Mouse (Mus musculus): ENCODE data around the gene Hoxa6. TPM values are rescaled to one million over a fixed set of nuclear protein-coding genes. Genes with fewer than 3 reads are reported as not detected.

Hoxa6 gene
- polyA plus RNA-seq, 1 experiment from 2014 or later, result 2.9 TPM

DNA sequence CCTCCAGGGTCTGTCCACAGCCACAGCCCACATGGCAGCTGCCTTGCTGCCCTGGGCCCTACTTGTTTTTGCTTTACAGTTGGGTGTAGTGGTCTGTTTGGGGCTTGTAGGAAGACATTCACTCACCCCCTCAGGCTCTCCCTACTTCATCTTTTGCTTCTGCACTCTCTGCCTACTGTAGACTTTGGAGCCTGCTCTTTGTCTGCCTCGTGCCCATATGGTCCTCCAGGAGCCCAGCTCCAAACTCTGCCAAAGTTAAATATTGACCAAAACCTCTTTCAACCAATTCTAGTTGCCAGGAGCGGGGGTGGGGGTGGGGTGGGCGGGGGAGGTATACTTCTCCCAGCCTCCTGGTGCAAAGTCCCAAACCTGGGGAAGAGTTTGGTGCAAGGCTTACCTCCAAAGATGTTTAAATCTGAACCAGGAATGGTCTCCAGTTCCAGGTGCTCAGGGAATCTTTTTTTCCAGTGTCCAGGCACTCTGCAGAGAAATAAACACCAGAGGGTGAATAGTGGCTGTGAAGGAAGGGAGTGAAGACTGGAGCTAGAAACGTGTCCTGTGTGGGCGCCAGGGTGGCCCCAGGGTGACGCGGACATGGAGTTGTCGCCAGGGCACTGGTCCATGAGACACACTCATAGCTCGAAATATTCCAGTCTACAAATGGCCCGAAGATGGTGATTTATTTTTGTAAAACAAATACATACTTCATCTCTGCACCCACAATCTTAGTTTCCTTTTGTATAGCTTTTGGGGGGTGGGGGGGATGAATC, 25.0 kb downstream of the Hoxa6 start:
- ATAC-seq (ENCODE audit: low FRiP score, low TSS enrichment), result peak; percentile 72
- peak overlapping the region; percentile 55 for H3K9ac ChIP-seq (replicated peaks; ENCODE audit: low read length)

DNA sequence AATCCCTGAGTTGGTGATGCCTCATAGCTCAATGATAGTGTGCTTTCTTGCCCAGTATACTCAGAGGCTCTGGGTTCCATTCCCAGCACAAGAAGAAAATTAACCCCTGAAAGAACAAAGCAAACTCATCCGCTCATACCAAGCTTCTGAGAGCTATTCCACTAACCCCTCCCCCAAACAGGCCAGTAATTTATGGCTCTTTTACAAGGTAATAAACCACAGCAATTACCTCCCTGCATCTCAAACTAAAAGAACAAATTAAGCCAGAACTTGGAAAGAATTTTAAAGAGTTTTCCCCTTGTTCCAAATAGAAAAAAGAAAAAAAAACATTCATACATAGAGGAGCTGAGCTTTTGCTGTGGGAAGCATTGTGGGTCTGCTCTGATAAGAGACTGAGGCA, 25.7 kb downstream of the Hoxa6 start:
- H3K4me3 ChIP-seq (ENCODE audit: low read length), result no peak overlapping the region
- H3K4me1 ChIP-seq (ENCODE audit: insufficient read depth, low read length), result peaks cover 99% of the 10 kb centered on the region
- peak overlapping the region; percentile 55 for H3K9ac ChIP-seq (replicated peaks; ENCODE audit: low read length)
- 21% methylated on average over 1 of the region's 1 CpGs for WGBS
- peak overlapping the region; percentile 97 for H3K27ac ChIP-seq (ENCODE audit: low read length)
- ATAC-seq (ENCODE audit: low FRiP score, low TSS enrichment), result no peak
- H3K27me3 ChIP-seq (ENCODE audit: insufficient read depth, low read length), result no peaks in the 10 kb centered on the region
- H3K9me3 ChIP-seq (ENCODE audit: low read length), result no peaks in the 10 kb centered on the region
- no peaks in the 10 kb centered on the region; the same call in 1 of the 2 replicates for H3K36me3 ChIP-seq (ENCODE audit: insufficient read depth, low read length)
- H3K4me2 ChIP-seq (replicated peaks; ENCODE audit: low read depth, low read length), result peak overlapping the region; percentile 32

More for the DNA sequence above, 25.0 kb downstream of the Hoxa6 start:
- peak overlapping the region; percentile 97 for H3K27ac ChIP-seq (ENCODE audit: low read length)
- no peaks in the 10 kb centered on the region; the same call in 1 of the 2 replicates for H3K36me3 ChIP-seq (ENCODE audit: insufficient read depth, low read length)
- no peaks in the 10 kb centered on the region for H3K9me3 ChIP-seq (ENCODE audit: low read length)
- no peaks in the 10 kb centered on the region for H3K27me3 ChIP-seq (ENCODE audit: insufficient read depth, low read length)
- no peak overlapping the region for H3K4me3 ChIP-seq (ENCODE audit: low read length)
- WGBS, result 19% methylated on average over 10 of the region's 10 CpGs
- peaks cover 99% of the 10 kb centered on the region for H3K4me1 ChIP-seq (ENCODE audit: insufficient read depth, low read length)
- peak overlapping the region; percentile 44 for H3K4me2 ChIP-seq (replicated peaks; ENCODE audit: low read depth, low read length)

GRCm38 (mm10) chr6:52182030-52182429, 26.5 kb downstream of the Hoxa6 start:
- Histone ChIP-seq H3K4me2 (replicated peaks; ENCODE audit: low read depth, low read length) (no peak overlapping the region), H3K36me3 (ENCODE audit: insufficient read depth, low read length) (no peaks in the 10 kb centered on the region; the same call in 1 of the 2 replicates), H3K4me3 (ENCODE audit: low read length) (no peak overlapping the region), H3K9me3 (ENCODE audit: low read length) (no peaks in the 10 kb centered on the region), H3K27me3 (ENCODE audit: insufficient read depth, low read length) (no peaks in the 10 kb centered on the region), H3K4me1 (ENCODE audit: insufficient read depth, low read length) (peaks cover 93% of the 10 kb centered on the region), H3K27ac (ENCODE audit: low read length) (peak overlapping the region; percentile 61), H3K9ac (replicated peaks; ENCODE audit: low read length) (no peak overlapping the region)
- ATAC-seq (ENCODE audit: low FRiP score, low TSS enrichment), result no peak
- WGBS, result 49% methylated on average over 2 of the region's 2 CpGs

DNA sequence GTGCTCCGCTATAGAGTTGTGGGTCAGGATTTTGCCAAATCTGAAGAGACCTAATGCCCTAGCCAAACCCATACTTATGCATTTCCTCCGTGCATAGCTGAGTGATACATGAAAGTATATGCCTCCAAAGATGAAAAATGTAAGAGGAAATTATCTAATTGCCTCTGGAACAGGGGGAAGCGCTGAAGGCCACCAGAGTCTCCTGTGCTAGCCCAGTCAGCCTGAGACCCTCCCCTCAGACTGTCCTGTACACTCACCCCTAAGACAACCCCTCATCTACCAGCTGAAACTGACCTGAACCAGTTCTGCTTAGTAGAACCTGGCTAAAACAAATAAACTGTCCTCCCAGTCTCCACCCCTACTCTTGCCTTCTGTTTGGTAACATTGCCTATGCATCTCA, 27.8 kb downstream of the Hoxa6 start:
- Histone ChIP-seq H3K9me3 (ENCODE audit: low read length) (no peaks in the 10 kb centered on the region), H3K4me3 (ENCODE audit: low read length) (peak overlapping the region; percentile 63), H3K27me3 (ENCODE audit: insufficient read depth, low read length) (no peaks in the 10 kb centered on the region), H3K9ac (replicated peaks; ENCODE audit: low read length) (peak overlapping the region; percentile 89), H3K36me3 (ENCODE audit: insufficient read depth, low read length) (no peaks in the 10 kb centered on the region), H3K4me1 (ENCODE audit: insufficient read depth, low read length) (peaks cover 88% of the 10 kb centered on the region), H3K27ac (ENCODE audit: low read length) (peak overlapping the region; percentile 97), H3K4me2 (replicated peaks; ENCODE audit: low read depth, low read length) (peak overlapping the region; percentile 72)
- no peak for ATAC-seq (ENCODE audit: low FRiP score, low TSS enrichment)
- 39% methylated on average over 3 of the region's 3 CpGs for WGBS

DNA sequence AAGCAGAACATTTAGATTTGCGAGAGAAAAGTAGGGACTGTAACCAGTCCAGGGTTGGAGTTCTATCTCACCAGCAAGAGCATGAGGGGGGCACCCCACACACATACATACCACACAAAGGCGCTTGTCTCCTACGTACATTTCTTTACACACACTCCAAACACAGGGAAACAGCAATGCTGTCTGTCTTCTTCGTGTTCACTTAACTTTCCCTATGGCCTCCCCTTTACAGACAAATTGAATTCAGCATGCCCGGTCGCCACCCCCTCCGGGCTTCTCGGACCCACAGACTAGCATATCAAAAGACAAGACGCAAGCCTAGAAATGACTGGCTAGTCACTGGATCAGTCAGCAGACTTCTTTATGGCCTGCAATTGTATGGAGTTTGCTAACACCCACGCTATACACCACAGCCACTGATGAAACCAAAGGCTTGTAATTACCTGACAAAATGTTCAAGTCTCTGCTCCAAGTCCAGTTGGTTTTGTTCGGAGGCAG, 28.3 kb downstream of the Hoxa6 start:
- H3K9me3 ChIP-seq (ENCODE audit: low read length), result no peaks in the 10 kb centered on the region
- H3K4me2 ChIP-seq (replicated peaks; ENCODE audit: low read depth, low read length), result peak overlapping the region; percentile 72
- peak overlapping the region; percentile 97 for H3K27ac ChIP-seq (ENCODE audit: low read length)
- no peak for ATAC-seq (ENCODE audit: low FRiP score, low TSS enrichment)
- H3K4me3 ChIP-seq (ENCODE audit: low read length), result peak overlapping the region; percentile 63
- WGBS, result 17% methylated on average over 11 of the region's 11 CpGs
- no peaks in the 10 kb centered on the region for H3K36me3 ChIP-seq (ENCODE audit: insufficient read depth, low read length)
- H3K27me3 ChIP-seq (ENCODE audit: insufficient read depth, low read length), result no peaks in the 10 kb centered on the region
- H3K9ac ChIP-seq (replicated peaks; ENCODE audit: low read length), result peak overlapping the region; percentile 89
- peaks cover 84% of the 10 kb centered on the region for H3K4me1 ChIP-seq (ENCODE audit: insufficient read depth, low read length)

- Histone ChIP-seq H3K36me3 (ENCODE audit: insufficient read depth, low read length) (no peaks in the 10 kb centered on the region), H3K27me3 (ENCODE audit: insufficient read depth, low read length) (no peaks in the 10 kb centered on the region), H3K4me1 (ENCODE audit: insufficient read depth, low read length) (peaks cover 84% of the 10 kb centered on the region), H3K27ac (ENCODE audit: low read length) (peak overlapping the region; percentile 97), H3K9ac (replicated peaks; ENCODE audit: low read length) (peak overlapping the region; percentile 89), H3K9me3 (ENCODE audit: low read length) (no peaks in the 10 kb centered on the region), H3K4me3 (ENCODE audit: low read length) (peak overlapping the region; percentile 63), H3K4me2 (replicated peaks; ENCODE audit: low read depth, low read length) (peak overlapping the region; percentile 72)
- ATAC-seq (ENCODE audit: low FRiP score, low TSS enrichment), result no peak
- 11% methylated on average over 10 of the region's 10 CpGs for WGBS
Measured at GRCm38 (mm10) chr6:52179690-52180089, 28.8 kb downstream of the Hoxa6 start.

- Histone ChIP-seq H3K4me1 (ENCODE audit: insufficient read depth, low read length) (peaks cover 82% of the 10 kb centered on the region), H3K4me3 (ENCODE audit: low read length) (peak overlapping the region; percentile 63), H3K36me3 (ENCODE audit: insufficient read depth, low read length) (no peaks in the 10 kb centered on the region), H3K27ac (ENCODE audit: low read length) (peak overlapping the region; percentile 97), H3K4me2 (replicated peaks; ENCODE audit: low read depth, low read length) (peak overlapping the region; percentile 72), H3K27me3 (ENCODE audit: insufficient read depth, low read length) (no peaks in the 10 kb centered on the region), H3K9me3 (ENCODE audit: low read length) (no peaks in the 10 kb centered on the region), H3K9ac (replicated peaks; ENCODE audit: low read length) (peak overlapping the region; percentile 89)
- no peak for ATAC-seq (ENCODE audit: low FRiP score, low TSS enrichment)
- 15% methylated on average over 4 of the region's 4 CpGs for WGBS
Measured at GRCm38 (mm10) chr6:52178918-52179665, 29.4 kb downstream of the Hoxa6 start.

DNA sequence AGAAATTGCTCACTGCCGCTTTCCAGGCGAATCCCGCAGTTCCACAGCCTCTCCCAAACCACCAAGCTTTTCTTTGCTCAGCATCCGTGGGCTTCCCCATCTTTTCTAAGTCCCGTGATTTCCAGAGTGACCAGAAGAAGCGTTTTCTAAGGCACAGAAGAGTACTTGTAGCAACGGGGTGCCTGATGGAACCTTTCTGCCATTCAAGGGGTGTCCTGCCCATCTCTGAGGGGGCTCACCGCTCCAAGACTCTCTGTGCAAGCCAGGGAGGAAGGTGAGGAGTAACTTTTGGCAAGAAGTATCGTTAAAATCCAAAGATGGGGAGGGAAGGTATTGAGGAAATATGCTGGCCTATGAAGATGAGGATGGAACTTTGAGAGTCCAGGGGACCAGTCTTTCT, 30.7 kb downstream of the Hoxa6 start:
- 8% methylated on average over 9 of the region's 9 CpGs for WGBS
- no peaks in the 10 kb centered on the region for H3K36me3 ChIP-seq (ENCODE audit: insufficient read depth, low read length)
- H3K27me3 ChIP-seq (ENCODE audit: insufficient read depth, low read length), result no peaks in the 10 kb centered on the region
- peak overlapping the region; percentile 97 for H3K27ac ChIP-seq (ENCODE audit: low read length)
- H3K9me3 ChIP-seq (ENCODE audit: low read length), result no peaks in the 10 kb centered on the region
- peak overlapping the region; percentile 63 for H3K4me3 ChIP-seq (ENCODE audit: low read length)
- peak overlapping the region; percentile 89 for H3K9ac ChIP-seq (replicated peaks; ENCODE audit: low read length)
- peak overlapping the region; percentile 72 for H3K4me2 ChIP-seq (replicated peaks; ENCODE audit: low read depth, low read length)
- no peak for ATAC-seq (ENCODE audit: low FRiP score, low TSS enrichment)
- H3K4me1 ChIP-seq (ENCODE audit: insufficient read depth, low read length), result peaks cover 82% of the 10 kb centered on the region

GRCm38 (mm10) chr6:52177061-52177735, 31.3 kb downstream of the Hoxa6 start, which contains the start of gene 5730596B20Rik:
Gene 5730596B20Rik, plus strand, starts transcription at chr6:52177498.
- Histone ChIP-seq H3K4me1 (ENCODE audit: insufficient read depth, low read length) (peaks cover 82% of the 10 kb centered on the region), H3K9me3 (ENCODE audit: low read length) (no peaks in the 10 kb centered on the region), H3K27ac (ENCODE audit: low read length) (peak within 1 kb of the TSS; percentile 97), H3K4me3 (ENCODE audit: low read length) (peak within 1 kb of the TSS; percentile 63), H3K27me3 (ENCODE audit: insufficient read depth, low read length) (no peaks in the 10 kb centered on the region), H3K36me3 (ENCODE audit: insufficient read depth, low read length) (no peaks in the 10 kb centered on the region), H3K4me2 (replicated peaks; ENCODE audit: low read depth, low read length) (peak within 1 kb of the TSS; percentile 72), H3K9ac (replicated peaks; ENCODE audit: low read length) (peak within 1 kb of the TSS; percentile 89)
- ATAC-seq (ENCODE audit: low FRiP score, low TSS enrichment), result peak; percentile 65
- 1% methylated on average over 36 of the region's 36 CpGs for WGBS
